In the genomic region with DNA sequence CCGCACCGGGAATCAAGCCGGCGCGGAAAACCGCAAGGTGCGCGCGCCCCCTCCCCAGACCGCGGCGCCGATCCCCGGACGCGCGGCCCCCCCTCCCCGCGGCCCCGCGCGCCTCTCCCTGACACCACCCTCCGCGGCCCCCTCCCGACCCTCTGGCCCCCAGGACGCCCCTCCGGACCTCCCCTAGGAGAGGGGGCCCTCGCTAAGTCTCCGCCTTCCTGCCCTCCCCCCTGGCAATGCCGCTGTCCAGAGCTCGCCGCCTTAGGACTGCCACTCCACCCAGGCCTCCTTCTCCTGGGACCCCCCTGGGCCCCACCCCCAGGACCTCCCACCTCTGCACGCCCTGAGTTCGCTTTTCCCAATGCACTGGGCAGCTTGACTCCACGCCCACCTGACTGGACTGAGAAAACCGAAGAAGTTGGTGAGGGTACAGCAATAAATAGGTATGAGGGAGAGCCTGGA, we compare ENCODE assay signal across 9 mouse cellular contexts. TPM values are rescaled to one million over a fixed set of nuclear protein-coding genes. Genes with fewer than 3 reads are reported as not detected.
A peak's percentile ranks its signal among the peaks of the same experiment; 100 is the strongest.
DNase-seq lines count a peak whose midpoint lies in the region; ATAC-seq and TF ChIP-seq lines count a peak whose summit lies in the region.
"Had no signal": no experiment of that assay in that cellular context is flagged by ENCODE, and none has a peak within 500 bp of the region (broad histone marks: within the 10 kb centered on the region; RNA-seq: fewer than 3 reads in every experiment).

A gene (minus strand): TSS at position 52 of the 462 bp plus-strand sequence.

- no peaks in the 10 kb centered on the region for H3K9me3 ChIP-seq in heart, embryonic 13.5 days
- H3K9me3 ChIP-seq in neural tube, embryonic 13.5 days = no peaks in the 10 kb centered on the region

- H3K36me3 ChIP-seq in heart, embryonic 13.5 days = no peaks in the 10 kb centered on the region
- H3K36me3 ChIP-seq in neural tube, embryonic 13.5 days = no peaks in the 10 kb centered on the region

- WGBS in heart, embryonic 13.5 days = 2% methylated on average over 23 of the region's 36 CpGs
- WGBS in neural tube, embryonic 13.5 days = 1% methylated on average over 15 of the region's 36 CpGs

- peak within 1 kb of the TSS; percentile 88 for H3K4me2 ChIP-seq in heart, embryonic 13.5 days
- H3K4me2 ChIP-seq in neural tube, embryonic 13.5 days = peak within 1 kb of the TSS; percentile 88

- peaks cover 31% of the 10 kb centered on the region for H3K4me1 ChIP-seq in heart, embryonic 13.5 days
- H3K4me1 ChIP-seq in neural tube, embryonic 13.5 days (replicated peaks) = peaks cover 38% of the 10 kb centered on the region

- ATAC-seq in heart, embryonic 13.5 days (ENCODE audit: extremely low read depth, insufficient number of reproducible peaks, low FRiP score, low TSS enrichment) = no peak
- ATAC-seq in neural tube, embryonic 13.5 days (ENCODE audit: low read depth) = peak; percentile 24

- H3K9ac ChIP-seq in heart, embryonic 13.5 days = peak within 1 kb of the TSS; percentile 76
- H3K9ac ChIP-seq in neural tube, embryonic 13.5 days = peak within 1 kb of the TSS; percentile 76

- peak within 1 kb of the TSS; percentile 29; the same call in 1 of the 2 replicates for H3K27ac ChIP-seq in gastrocnemius, adult 2 months
- H3K27ac ChIP-seq in heart, embryonic 13.5 days (replicated peaks) = no peak within 1 kb of the TSS
- no peak within 1 kb of the TSS for H3K27ac ChIP-seq in neural tube, embryonic 13.5 days (replicated peaks)

- H3K4me3 ChIP-seq in gastrocnemius, adult 2 months = peak within 1 kb of the TSS; percentile 81
- peak within 1 kb of the TSS; percentile 64 for H3K4me3 ChIP-seq in heart, embryonic 13.5 days
- peak within 1 kb of the TSS; percentile 66 for H3K4me3 ChIP-seq in neural tube, embryonic 13.5 days

- no peak for TF ChIP-seq CTCF in gastrocnemius, adult 2 months (IDR thresholded peaks at IDR 0.05)

- H3K27me3 ChIP-seq in heart, embryonic 13.5 days (replicated peaks) = peaks cover 98% of the 10 kb centered on the region
- peaks cover 99% of the 10 kb centered on the region for H3K27me3 ChIP-seq in neural tube, embryonic 13.5 days

- peak; percentile 39 for DNase-seq in gastrocnemius, adult 2 months
- DNase-seq in gastrocnemius, postnatal 36 days = no peak
- peak; percentile 11 for DNase-seq in thymus, postnatal 4 days
- DNase-seq in thymus, postnatal 25 days = no peak
- peak; percentile 8 for DNase-seq in left cerebral cortex, postnatal 4 days
- DNase-seq in ovary, postnatal 14 days (ENCODE audit: low spot score) = no peak

- intact Hi-C loops in gastrocnemius, adult 2 months (cut with DNase I) = no loop called here
- intact Hi-C loops in gastrocnemius, postnatal 36 days (cut with DNase I) = no loop called here
- intact Hi-C loops in left cerebral cortex, postnatal 4 days (cut with DNase I) = no loop called here

RNA-seq across cellular contexts. Expression of the gene that starts here (rescaled TPM):
- under 1 TPM; 0.13 to 0.28 TPM for total RNA-seq in gastrocnemius, adult 2 months (2021)
- total RNA-seq in gastrocnemius, postnatal 36 days (2021) = under 1 TPM; 0.36 to 0.39 TPM
- polyA plus RNA-seq in heart, embryonic 13.5 days (2015; fragmentation: Nextera tagmentation; extraction: Ambion mirVana) = 0.10 TPM in 1 of 2 replicates, not detected in the other
- total RNA-seq in left cerebral cortex, postnatal 4 days (2021) = 10 to 100 TPM; 36.1 to 41.3 TPM
- polyA plus RNA-seq in neural tube, embryonic 13.5 days (2015; fragmentation: Nextera tagmentation; extraction: Ambion mirVana) = 0.99 and 1.1 TPM in 2 replicates
- total RNA-seq: MEL had no signal

Comparison
In these comparisons a context has a peak if more than half of its experiments do, and no peak if none do; other contexts are left out.
1. RNA of the gene that starts here (total RNA-seq): 36.1 to 41.3 TPM in left cerebral cortex, postnatal 4 days; 0.36 to 0.39 TPM in gastrocnemius, postnatal 36 days and 0.13 to 0.28 TPM in gastrocnemius, adult 2 months; every median in the first group is over 10 times any median in the second.
2. DNase-seq: peak in thymus, postnatal 4 days (single experiment) and left cerebral cortex, postnatal 4 days (single experiment); none in gastrocnemius, postnatal 36 days (0 of 2), thymus, postnatal 25 days (single experiment) and ovary, postnatal 14 days (single experiment).
3. Peak in DNase-seq, H3K4me3 ChIP-seq and H3K27ac ChIP-seq in gastrocnemius, adult 2 months; RNA of the gene not detected or under 1 TPM.
4. Peak in every context shown above with its lines, with median percentiles within 50 percentile points of each other: H3K4me3 ChIP-seq.